Mouse (Mus musculus) frontal cortex, adult (tissue): ENCODE results near the gene Nr2f6.

ENCODE experiments used
- ATAC-seq: cut with Nextera tagmentation; 2 replicates; pipeline ENCODE4 v1.9.2; 2017; ENCODE audit warnings: mild to moderate bottlenecking, moderate library complexity, mixed read lengths; ENCODE audit not compliant: low TSS enrichment

Gene Nr2f6

GRCm38 (mm10) chr8:71381421-71381970, at the start of gene Nr2f6:
Gene Nr2f6 (minus strand): TSS chr8:71381960.
- peak; percentile 8; the same call in 1 of the 2 replicates for ATAC-seq

GRCm38 (mm10) chr8:71422121-71422520, 40.4 kb upstream of the Nr2f6 start:
- ATAC-seq = no peak

- ATAC-seq = no peak
Measured at GRCm38 (mm10) chr8:71411535-71412273, 29.9 kb upstream of the Nr2f6 start.

- no peak for ATAC-seq
Measured at GRCm38 (mm10) chr8:71408231-71408630, 26.5 kb upstream of the Nr2f6 start.

GRCm38 (mm10) chr8:71407441-71407840, 25.7 kb upstream of the Nr2f6 start:
- ATAC-seq = no peak

- no peak for ATAC-seq
Measured at GRCm38 (mm10) chr8:71406099-71407015, 24.6 kb upstream of the Nr2f6 start.

GRCm38 (mm10) chr8:71405401-71406098, 23.8 kb upstream of the Nr2f6 start, which contains the start of gene Ankle1:
Gene Ankle1 (plus strand): TSS chr8:71406010.
- peak; percentile 86 for ATAC-seq

- no peak for ATAC-seq
Measured at GRCm38 (mm10) chr8:71404951-71405351, 23.2 kb upstream of the Nr2f6 start.

- no peak for ATAC-seq
Measured at GRCm38 (mm10) chr8:71404011-71404410, 22.3 kb upstream of the Nr2f6 start.

GRCm38 (mm10) chr8:71403107-71403885, 21.5 kb upstream of the Nr2f6 start:
- no peak for ATAC-seq

GRCm38 (mm10) chr8:71402446-71402964, 20.7 kb upstream of the Nr2f6 start:
- no peak for ATAC-seq

- no peak for ATAC-seq
Measured at GRCm38 (mm10) chr8:71401454-71401853, 19.7 kb upstream of the Nr2f6 start.

- ATAC-seq = no peak
Measured at GRCm38 (mm10) chr8:71400826-71401225, 19.1 kb upstream of the Nr2f6 start.

GRCm38 (mm10) chr8:71397701-71398100, 15.9 kb upstream of the Nr2f6 start:
- ATAC-seq = no peak

- peak; percentile 96 for ATAC-seq
Measured at GRCm38 (mm10) chr8:71396639-71397305, 15.0 kb upstream of the Nr2f6 start, which contains the start of gene Babam1. Gene Babam1 (plus strand): TSS chr8:71396861.

- no peak for ATAC-seq
Measured at GRCm38 (mm10) chr8:71395629-71396028, 13.9 kb upstream of the Nr2f6 start, which contains the start of gene Ushbp1. Gene Ushbp1 (minus strand): TSS chr8:71395802.

- ATAC-seq = no peak
Measured at GRCm38 (mm10) chr8:71395071-71395470, 13.3 kb upstream of the Nr2f6 start.

GRCm38 (mm10) chr8:71394481-71394880, 12.7 kb upstream of the Nr2f6 start:
- ATAC-seq = no peak

GRCm38 (mm10) chr8:71392871-71393270, 11.1 kb upstream of the Nr2f6 start:
- ATAC-seq = no peak

- no peak for ATAC-seq
Measured at GRCm38 (mm10) chr8:71392391-71392790, 10.6 kb upstream of the Nr2f6 start.
